Mouse (Mus musculus): ENCODE data around the gene Hspb1. TPM values are rescaled to one million over a fixed set of nuclear protein-coding genes. Genes with fewer than 3 reads are reported as not detected.
A peak's percentile ranks its signal among the peaks of the same experiment; 100 is the strongest.

The Hspb1 gene
- polyA plus RNA-seq, 1 experiment from 2014 or later = 113 TPM

DNA sequence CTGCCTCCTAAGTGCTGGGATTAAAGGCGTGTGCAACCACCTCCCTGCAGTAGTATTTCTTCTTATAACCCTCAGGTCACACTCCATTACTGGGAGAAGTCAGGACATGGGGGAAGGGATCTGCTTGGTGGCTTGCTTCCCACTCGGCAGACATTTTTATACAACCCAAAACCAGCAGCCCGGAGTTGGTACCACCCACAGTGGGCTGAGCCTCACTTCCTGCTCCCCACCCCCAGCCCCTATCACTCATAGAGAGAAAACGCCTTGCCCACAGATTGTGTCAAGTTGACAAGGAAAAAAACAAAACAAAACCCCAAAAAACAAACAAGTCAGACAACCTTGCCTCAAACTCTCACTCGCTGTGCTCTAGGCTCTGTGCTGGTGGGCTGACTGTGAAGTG is 25.5 kb downstream of the Hspb1 start:
- no peak for ATAC-seq (replicated peaks; ENCODE audit: low FRiP score, low read depth)
- Histone ChIP-seq H3K27me3 (ENCODE audit: insufficient read depth, low read length) (no peaks in the 10 kb centered on the region), H3K9me3 (replicated peaks; ENCODE audit: low read length) (no peaks in the 10 kb centered on the region), H3K4me2 (ENCODE audit: low read length) (no peak overlapping the region), H3K9ac (ENCODE audit: low read depth, low read length) (no peak overlapping the region), H3K27ac (no peak overlapping the region), H3K4me1 (replicated peaks; ENCODE audit: insufficient read depth, low read length) (no peaks in the 10 kb centered on the region; the same call in 1 of the 2 replicates), H3K36me3 (ENCODE audit: insufficient read depth, low read length) (peaks cover 25% of the 10 kb centered on the region), H3K4me3 (replicated peaks; ENCODE audit: low read depth, low read length) (no peak overlapping the region)
- no peak for TF ChIP-seq CTCF (IDR thresholded peaks at IDR 0.05; ENCODE audit: low read depth)
- WGBS = 73% methylated on average over 5 of the region's 5 CpGs
- DNase-seq (ENCODE audit: low spot score) = no peak

DNA sequence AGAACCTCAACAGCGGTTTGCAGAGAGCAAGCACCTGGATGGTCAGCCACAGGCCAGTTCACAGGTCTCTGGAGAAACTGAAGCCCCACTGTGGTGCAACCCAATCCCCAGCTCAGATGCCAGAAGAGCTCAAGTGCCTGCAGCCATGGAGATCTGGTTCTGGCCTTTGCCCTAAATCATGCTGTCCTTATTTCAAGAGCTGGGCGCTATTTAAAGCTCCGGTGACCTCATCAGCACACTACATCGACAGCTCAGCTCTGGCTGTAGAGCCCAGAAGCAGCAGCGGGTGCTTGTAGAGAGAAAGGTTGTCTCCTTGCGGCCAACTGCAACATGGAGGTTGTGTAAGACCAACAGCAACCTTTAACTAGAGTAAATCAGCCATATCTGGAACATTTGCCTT is 26.4 kb downstream of the Hspb1 start:
- peak overlapping the region; percentile 25; the same call in 1 of the 2 replicates for H3K27ac ChIP-seq
- no peak for DNase-seq (ENCODE audit: low spot score)
- H3K9ac ChIP-seq (ENCODE audit: low read depth, low read length) = no peak overlapping the region
- no peak overlapping the region for H3K4me2 ChIP-seq (ENCODE audit: low read length)
- ATAC-seq (replicated peaks; ENCODE audit: low FRiP score, low read depth) = no peak
- no peaks in the 10 kb centered on the region for H3K27me3 ChIP-seq (ENCODE audit: insufficient read depth, low read length)
- H3K4me1 ChIP-seq (replicated peaks; ENCODE audit: insufficient read depth, low read length) = no peaks in the 10 kb centered on the region; the same call in 1 of the 2 replicates
- 63% methylated on average over 6 of the region's 6 CpGs for WGBS
- H3K9me3 ChIP-seq (replicated peaks; ENCODE audit: low read length) = no peaks in the 10 kb centered on the region
- no peak for TF ChIP-seq CTCF (IDR thresholded peaks at IDR 0.05; ENCODE audit: low read depth)
- no peak overlapping the region for H3K4me3 ChIP-seq (replicated peaks; ENCODE audit: low read depth, low read length)
- H3K36me3 ChIP-seq (ENCODE audit: insufficient read depth, low read length) = peaks cover 21% of the 10 kb centered on the region

DNA sequence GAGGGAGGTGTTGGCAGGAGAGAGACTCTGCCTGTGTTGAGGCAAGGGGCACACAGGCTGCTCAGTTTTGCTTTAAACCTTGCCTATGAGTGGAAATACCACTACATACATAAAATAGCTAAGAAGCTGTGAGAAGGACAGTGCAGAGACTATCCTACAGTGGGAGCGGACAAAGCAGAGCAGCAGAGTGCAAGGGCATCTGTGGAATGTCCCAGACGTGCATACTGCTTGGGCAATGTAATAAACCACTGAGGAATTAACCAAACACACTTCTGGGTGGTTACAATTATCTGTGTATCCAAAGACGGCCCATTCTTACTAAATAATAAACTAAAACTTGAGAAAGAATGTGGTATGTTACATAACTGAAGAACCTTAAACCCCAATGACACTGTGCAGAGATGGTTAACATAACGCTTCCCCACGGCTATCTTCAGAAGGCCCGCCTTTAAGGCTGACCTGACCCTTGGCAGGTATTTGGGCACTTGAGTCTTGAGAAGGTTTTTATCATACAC is 28.4 kb downstream of the Hspb1 start:
- no peak for TF ChIP-seq CTCF (IDR thresholded peaks at IDR 0.05; ENCODE audit: low read depth)
- H3K27ac ChIP-seq = no peak overlapping the region
- H3K36me3 ChIP-seq (ENCODE audit: insufficient read depth, low read length) = peaks cover 9% of the 10 kb centered on the region; the same call in 1 of the 2 replicates
- ATAC-seq (replicated peaks; ENCODE audit: low FRiP score, low read depth) (no peak), DNase-seq (ENCODE audit: low spot score) (no peak)
- no peak overlapping the region for H3K9ac ChIP-seq (ENCODE audit: low read depth, low read length)
- no peaks in the 10 kb centered on the region for H3K27me3 ChIP-seq (ENCODE audit: insufficient read depth, low read length)
- WGBS = 74% methylated on average over 6 of the region's 6 CpGs
- no peak overlapping the region for H3K4me3 ChIP-seq (replicated peaks; ENCODE audit: low read depth, low read length)
- H3K4me1 ChIP-seq (replicated peaks; ENCODE audit: insufficient read depth, low read length) = no peaks in the 10 kb centered on the region; the same call in 1 of the 2 replicates
- no peak overlapping the region for H3K4me2 ChIP-seq (ENCODE audit: low read length)
- H3K9me3 ChIP-seq (replicated peaks; ENCODE audit: low read length) = no peaks in the 10 kb centered on the region

DNA sequence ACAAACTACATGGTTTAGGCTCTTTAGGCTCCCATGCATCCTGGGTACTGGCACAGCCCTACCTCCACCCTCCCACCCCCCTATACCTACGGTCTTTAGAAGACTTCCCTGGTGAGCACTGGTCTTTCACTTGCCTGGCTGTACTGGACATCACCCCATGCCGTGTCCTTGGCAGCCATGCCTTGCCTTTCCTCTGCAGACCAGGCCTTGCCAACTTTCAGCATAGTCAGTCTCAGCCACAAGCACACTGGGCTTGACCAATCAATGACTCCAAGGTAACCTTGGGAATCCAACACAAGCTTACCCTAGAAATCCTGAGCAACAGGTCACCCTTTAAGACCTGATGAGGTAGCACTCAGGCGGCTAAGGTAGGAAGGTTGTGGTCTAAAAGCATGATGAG is 28.9 kb downstream of the Hspb1 start:
- no peaks in the 10 kb centered on the region for H3K9me3 ChIP-seq (replicated peaks; ENCODE audit: low read length)
- WGBS = 89% methylated on average over 3 of the region's 3 CpGs
- no peak for TF ChIP-seq CTCF (IDR thresholded peaks at IDR 0.05; ENCODE audit: low read depth)
- no peaks in the 10 kb centered on the region for H3K27me3 ChIP-seq (ENCODE audit: insufficient read depth, low read length)
- H3K9ac ChIP-seq (ENCODE audit: low read depth, low read length) = no peak overlapping the region
- ATAC-seq (replicated peaks; ENCODE audit: low FRiP score, low read depth) (no peak), DNase-seq (ENCODE audit: low spot score) (no peak)
- peaks cover 7% of the 10 kb centered on the region; the same call in 1 of the 2 replicates for H3K36me3 ChIP-seq (ENCODE audit: insufficient read depth, low read length)
- H3K4me3 ChIP-seq (replicated peaks; ENCODE audit: low read depth, low read length) = no peak overlapping the region
- no peak overlapping the region for H3K27ac ChIP-seq
- no peak overlapping the region for H3K4me2 ChIP-seq (ENCODE audit: low read length)
- H3K4me1 ChIP-seq (replicated peaks; ENCODE audit: insufficient read depth, low read length) = no peaks in the 10 kb centered on the region; the same call in 1 of the 2 replicates

DNA sequence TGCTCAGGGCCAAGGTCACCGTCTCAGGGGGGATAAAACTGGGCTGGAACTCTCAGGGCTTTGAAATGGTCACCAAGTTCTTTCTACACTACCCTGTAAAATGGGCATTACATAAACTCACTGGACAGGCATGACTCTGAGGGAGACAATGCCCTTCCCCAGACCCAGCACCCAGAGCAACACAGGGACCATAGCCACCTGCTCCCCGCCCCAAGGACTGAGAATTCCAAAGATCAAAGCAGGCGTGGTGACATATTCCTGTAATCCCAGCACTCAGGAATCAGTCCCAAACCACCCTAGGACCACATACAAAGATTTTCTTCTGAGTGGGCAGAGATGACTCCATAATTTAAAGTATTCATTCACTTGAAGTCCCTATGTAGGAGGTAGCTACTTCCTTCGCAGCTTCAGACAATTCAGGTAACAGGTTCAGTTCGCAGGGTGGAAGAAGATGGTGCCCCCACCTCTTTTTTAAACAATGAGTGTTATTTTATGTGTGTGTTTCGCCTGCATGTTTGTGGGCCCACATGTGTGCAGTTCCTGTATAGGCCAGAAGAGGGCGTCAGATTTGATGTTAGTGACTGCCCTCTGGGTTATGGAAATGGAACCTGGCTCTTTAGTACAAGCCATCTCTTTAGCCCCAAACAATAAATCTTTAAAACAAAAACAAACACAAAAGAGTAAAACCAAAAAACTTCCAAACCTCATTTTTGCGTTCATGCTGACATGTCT is 29.8 kb downstream of the Hspb1 start:
- Histone ChIP-seq H3K9ac (ENCODE audit: low read depth, low read length) (no peak overlapping the region), H3K4me2 (ENCODE audit: low read length) (no peak overlapping the region), H3K4me3 (replicated peaks; ENCODE audit: low read depth, low read length) (no peak overlapping the region), H3K36me3 (ENCODE audit: insufficient read depth, low read length) (peaks cover 16% of the 10 kb centered on the region), H3K27ac (no peak overlapping the region), H3K9me3 (replicated peaks; ENCODE audit: low read length) (no peaks in the 10 kb centered on the region), H3K27me3 (ENCODE audit: insufficient read depth, low read length) (no peaks in the 10 kb centered on the region), H3K4me1 (replicated peaks; ENCODE audit: insufficient read depth, low read length) (no peaks in the 10 kb centered on the region; the same call in 1 of the 2 replicates)
- ATAC-seq (replicated peaks; ENCODE audit: low FRiP score, low read depth) (no peak), DNase-seq (ENCODE audit: low spot score) (no peak)
- 93% methylated on average over 8 of the region's 8 CpGs for WGBS
- TF ChIP-seq CTCF (IDR thresholded peaks at IDR 0.05; ENCODE audit: low read depth) = peak; percentile 44

DNA sequence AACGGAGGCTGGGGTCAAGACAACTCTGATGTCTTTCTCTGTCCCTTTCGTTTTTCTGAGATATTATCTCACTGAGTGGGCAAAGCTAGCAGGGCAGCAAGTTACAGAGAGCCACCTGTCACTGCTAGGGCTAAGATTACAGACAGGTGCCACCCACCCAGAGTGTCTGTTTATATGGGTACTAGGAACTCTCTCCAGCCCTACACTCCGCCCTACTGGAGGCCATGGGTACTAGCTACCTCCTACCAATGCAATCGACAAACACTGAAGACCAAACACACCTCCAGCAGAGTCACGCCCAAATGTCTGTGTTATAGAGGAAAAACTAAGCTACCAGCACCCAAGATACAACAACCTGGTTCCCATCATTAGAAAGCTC is 30.3 kb downstream of the Hspb1 start:
- Histone ChIP-seq H3K36me3 (ENCODE audit: insufficient read depth, low read length) (peaks cover 19% of the 10 kb centered on the region), H3K9ac (ENCODE audit: low read depth, low read length) (no peak overlapping the region), H3K4me2 (ENCODE audit: low read length) (no peak overlapping the region), H3K27me3 (ENCODE audit: insufficient read depth, low read length) (no peaks in the 10 kb centered on the region), H3K4me1 (replicated peaks; ENCODE audit: insufficient read depth, low read length) (no peaks in the 10 kb centered on the region; the same call in 1 of the 2 replicates), H3K27ac (no peak overlapping the region), H3K9me3 (replicated peaks; ENCODE audit: low read length) (no peaks in the 10 kb centered on the region), H3K4me3 (replicated peaks; ENCODE audit: low read depth, low read length) (no peak overlapping the region)
- no peak for TF ChIP-seq CTCF (IDR thresholded peaks at IDR 0.05; ENCODE audit: low read depth)
- ATAC-seq (replicated peaks; ENCODE audit: low FRiP score, low read depth) (0 out of 2 replicates have a peak, but pooled peaks have one; percentile 36), DNase-seq (ENCODE audit: low spot score) (no peak)
- 81% methylated on average over 5 of the region's 5 CpGs for WGBS

All from kidney, postnatal 0 days (tissue).